Mouse (Mus musculus): Measurements from ENCODE around the gene Gimap8. TPM values are rescaled to one million over a fixed set of nuclear protein-coding genes. Genes with fewer than 3 reads are reported as not detected.

The Gimap8 gene
- polyA plus RNA-seq, 2 experiments, result 0.17 to 1.3 TPM

- no peak for TF ChIP-seq CTCF (IDR thresholded peaks at IDR 0.05; ENCODE audit: low read depth)
- TF ChIP-seq EP300 (IDR thresholded peaks at IDR 0.05; ENCODE audit: low read depth), result no peak
- H3K27me3 ChIP-seq (ENCODE audit: control insufficient read depth, insufficient read depth, low read length), result no peaks in the 10 kb centered on the region; the same call in 1 of the 2 replicates
- no peak overlapping the region for H3K4me3 ChIP-seq (ENCODE audit: insufficient read depth in 1 of 2, low read depth in 2 of 2, low read length in 2 of 2)
- H3K36me3 ChIP-seq (replicated peaks; ENCODE audit: control insufficient read depth, insufficient read depth, low read depth), result no peaks in the 10 kb centered on the region
- H3K27ac ChIP-seq, result no peak overlapping the region
- H3K9ac ChIP-seq (replicated peaks), result no peak overlapping the region
- H3K4me1 ChIP-seq (replicated peaks; ENCODE audit: control insufficient read depth in 2 of 2, insufficient read depth in 2 of 2, low read length in 1 of 2), result no peaks in the 10 kb centered on the region
- DNase-seq (ENCODE audit: low read depth in 3 of 3, low spot score in 3 of 3) (no peak), ATAC-seq (ENCODE audit: insufficient read depth) (no peak)
- H3K9me3 ChIP-seq (ENCODE audit: control insufficient read depth, low read length), result no peaks in the 10 kb centered on the region
- 40% methylated on average over 1 of the region's 1 CpGs for WGBS (ENCODE audit: insufficient replicate concordance)
- H3K4me2 ChIP-seq (ENCODE audit: low read depth), result no peak overlapping the region
These were observed 23.6 kb upstream of the Gimap8 start for GRCm38 (mm10) chr6:48623460-48623859.

DNA sequence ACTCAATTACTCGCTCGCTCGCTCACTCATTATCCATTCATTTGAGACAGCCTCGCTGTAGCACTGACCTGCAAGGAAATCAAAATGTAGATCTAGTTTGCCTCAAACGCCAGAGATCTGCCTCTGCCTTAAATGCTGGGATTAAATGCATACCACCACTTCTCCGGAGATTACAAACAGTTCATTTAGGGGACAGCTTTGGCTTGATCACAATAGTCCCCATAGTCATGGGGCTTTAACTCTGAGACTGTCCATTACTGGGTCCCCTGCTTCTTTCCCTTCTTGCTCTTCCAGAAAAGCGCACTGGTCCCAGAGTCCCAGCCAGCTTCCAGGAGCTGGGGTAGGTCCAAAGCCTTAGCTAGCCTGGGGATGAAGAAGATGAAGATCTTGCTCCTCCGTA, 20.6 kb upstream of the Gimap8 start, which contains the start of gene AI854703:
TSS of gene AI854703 (plus strand) at position 301 of the 400 bp plus-strand sequence.
- peaks cover 10% of the 10 kb centered on the region for H3K27me3 ChIP-seq (ENCODE audit: control insufficient read depth, insufficient read depth, low read length)
- no peak within 1 kb of the TSS for H3K9ac ChIP-seq (replicated peaks)
- TF ChIP-seq CTCF (IDR thresholded peaks at IDR 0.05; ENCODE audit: low read depth) (no peak), EP300 (IDR thresholded peaks at IDR 0.05; ENCODE audit: low read depth) (no peak)

GRCm38 (mm10) chr6:48626984-48627383, 20.1 kb upstream of the Gimap8 start:
- H3K27ac ChIP-seq, result no peak overlapping the region
- TF ChIP-seq CTCF (IDR thresholded peaks at IDR 0.05; ENCODE audit: low read depth), result peak; percentile 15; the same call in 1 of the 2 replicates
- no peak for TF ChIP-seq EP300 (IDR thresholded peaks at IDR 0.05; ENCODE audit: low read depth)
- H3K4me3 ChIP-seq (ENCODE audit: insufficient read depth in 1 of 2, low read depth in 2 of 2, low read length in 2 of 2), result peak overlapping the region; percentile 32 to 44
- no peaks in the 10 kb centered on the region for H3K36me3 ChIP-seq (replicated peaks; ENCODE audit: control insufficient read depth, insufficient read depth, low read depth)
- peak overlapping the region; percentile 64 for H3K4me2 ChIP-seq (ENCODE audit: low read depth)
- under 1% methylated on average over 32 of the region's 32 CpGs for WGBS (ENCODE audit: insufficient replicate concordance)
- no peaks in the 10 kb centered on the region for H3K4me1 ChIP-seq (replicated peaks; ENCODE audit: control insufficient read depth in 2 of 2, insufficient read depth in 2 of 2, low read length in 1 of 2)
- H3K9ac ChIP-seq (replicated peaks), result no peak overlapping the region
- ATAC-seq (ENCODE audit: insufficient read depth) (no peak), DNase-seq (ENCODE audit: low read depth in 3 of 3, low spot score in 3 of 3) (no peak)
- H3K9me3 ChIP-seq (ENCODE audit: control insufficient read depth, low read length), result no peaks in the 10 kb centered on the region
- H3K27me3 ChIP-seq (ENCODE audit: control insufficient read depth, insufficient read depth, low read length), result peaks cover 10% of the 10 kb centered on the region

More for the DNA sequence above, 20.6 kb upstream of the Gimap8 start, which contains the start of gene AI854703:
- Histone ChIP-seq H3K9me3 (ENCODE audit: control insufficient read depth, low read length) (no peaks in the 10 kb centered on the region), H3K27ac (no peak within 1 kb of the TSS), H3K4me3 (ENCODE audit: insufficient read depth in 1 of 2, low read depth in 2 of 2, low read length in 2 of 2) (peak within 1 kb of the TSS; percentile 32 to 44), H3K4me2 (ENCODE audit: low read depth) (peak within 1 kb of the TSS; percentile 64), H3K4me1 (replicated peaks; ENCODE audit: control insufficient read depth in 2 of 2, insufficient read depth in 2 of 2, low read length in 1 of 2) (no peaks in the 10 kb centered on the region), H3K36me3 (replicated peaks; ENCODE audit: control insufficient read depth, insufficient read depth, low read depth) (no peaks in the 10 kb centered on the region)
- 48% methylated on average over 8 of the region's 8 CpGs for WGBS (ENCODE audit: insufficient replicate concordance)
- DNase-seq (ENCODE audit: low read depth in 3 of 3, low spot score in 3 of 3) (no peak), ATAC-seq (ENCODE audit: insufficient read depth) (no peak)

DNA sequence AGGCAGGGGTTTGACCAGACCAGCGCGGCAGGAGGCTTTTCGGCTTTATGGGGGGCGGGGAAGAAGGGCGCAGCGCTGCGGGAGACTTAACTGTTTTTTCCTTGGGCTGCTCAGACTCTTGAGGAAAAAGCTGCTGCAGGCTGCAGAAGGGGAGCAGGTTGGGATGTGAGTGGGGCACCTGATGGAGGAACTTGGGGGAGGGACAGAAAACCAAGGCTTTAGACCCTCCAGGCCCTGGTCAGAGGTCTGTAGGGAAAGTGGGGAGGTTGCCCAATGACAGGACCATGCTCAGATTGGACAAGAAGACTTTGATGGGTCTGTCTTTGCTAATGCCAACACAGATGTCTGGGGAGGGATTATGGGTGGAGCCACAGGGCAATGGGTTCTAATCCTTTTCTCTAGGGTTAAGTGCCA, 19.5 kb upstream of the Gimap8 start:
- H3K9ac ChIP-seq (replicated peaks), result no peak overlapping the region
- H3K4me2 ChIP-seq (ENCODE audit: low read depth), result peak overlapping the region; percentile 64
- no peak overlapping the region for H3K27ac ChIP-seq
- no peak for TF ChIP-seq CTCF (IDR thresholded peaks at IDR 0.05; ENCODE audit: low read depth)
- no peak for TF ChIP-seq EP300 (IDR thresholded peaks at IDR 0.05; ENCODE audit: low read depth)
- no peak for ATAC-seq (ENCODE audit: insufficient read depth)
- H3K36me3 ChIP-seq (replicated peaks; ENCODE audit: control insufficient read depth, insufficient read depth, low read depth), result no peaks in the 10 kb centered on the region
- H3K4me3 ChIP-seq (ENCODE audit: insufficient read depth in 1 of 2, low read depth in 2 of 2, low read length in 2 of 2), result peak overlapping the region in 1 of 2 experiments; percentile 32; a peak in 2 of 4 replicates
- no peaks in the 10 kb centered on the region for H3K9me3 ChIP-seq (ENCODE audit: control insufficient read depth, low read length)
- WGBS (ENCODE audit: insufficient replicate concordance), result 4% methylated on average over 7 of the region's 7 CpGs
- no peak for DNase-seq (ENCODE audit: low read depth in 3 of 3, low spot score in 3 of 3)
- H3K27me3 ChIP-seq (ENCODE audit: control insufficient read depth, insufficient read depth, low read length), result peaks cover 10% of the 10 kb centered on the region
- no peaks in the 10 kb centered on the region for H3K4me1 ChIP-seq (replicated peaks; ENCODE audit: control insufficient read depth in 2 of 2, insufficient read depth in 2 of 2, low read length in 1 of 2)

- WGBS (ENCODE audit: insufficient replicate concordance), result 52% methylated on average over 3 of the region's 3 CpGs
- H3K36me3 ChIP-seq (replicated peaks; ENCODE audit: control insufficient read depth, insufficient read depth, low read depth), result no peaks in the 10 kb centered on the region
- no peak overlapping the region for H3K27ac ChIP-seq
- peaks cover 10% of the 10 kb centered on the region for H3K27me3 ChIP-seq (ENCODE audit: control insufficient read depth, insufficient read depth, low read length)
- TF ChIP-seq EP300 (IDR thresholded peaks at IDR 0.05; ENCODE audit: low read depth) (no peak), CTCF (IDR thresholded peaks at IDR 0.05; ENCODE audit: low read depth) (no peak)
- DNase-seq (ENCODE audit: low read depth in 3 of 3, low spot score in 3 of 3) (no peak), ATAC-seq (ENCODE audit: insufficient read depth) (no peak)
- no peak overlapping the region for H3K9ac ChIP-seq (replicated peaks)
- H3K4me1 ChIP-seq (replicated peaks; ENCODE audit: control insufficient read depth in 2 of 2, insufficient read depth in 2 of 2, low read length in 1 of 2), result no peaks in the 10 kb centered on the region
- no peaks in the 10 kb centered on the region for H3K9me3 ChIP-seq (ENCODE audit: control insufficient read depth, low read length)
- no peak overlapping the region for H3K4me3 ChIP-seq (ENCODE audit: insufficient read depth in 1 of 2, low read depth in 2 of 2, low read length in 2 of 2)
- H3K4me2 ChIP-seq (ENCODE audit: low read depth), result no peak overlapping the region
These were observed 18.7 kb upstream of the Gimap8 start for GRCm38 (mm10) chr6:48628377-48628776.
